Mouse (Mus musculus) limb, embryonic 13.5 days (tissue): ENCODE measurements around the gene Mtus2. TPM values are rescaled to one million over a fixed set of nuclear protein-coding genes. Genes with fewer than 3 reads are reported as not detected.

Experiments used
- ATAC-seq: fragments of 200-750 bp; cut with Nextera tagmentation; 2 replicates; pipeline ENCODE4 v1.8.0; 2017; ENCODE audit warnings: low read depth, moderate number of reproducible peaks, moderate TSS enrichment; ENCODE audit not compliant: low FRiP score
- H3K27ac ChIP-seq: fragments of 300-500 bp; sonication (generic); 2 replicates; pipeline ENCODE4 v1.5.1; 2015; ENCODE audit warnings: inconsistent platforms, mild to moderate bottlenecking, moderate library complexity
- H3K27me3 ChIP-seq: fragments of 300-500 bp; sonication (generic); 2 replicates; pipeline ENCODE4 v1.6.1; 2015; ENCODE audit warnings: mild to moderate bottlenecking, inconsistent platforms
- H3K36me3 ChIP-seq: fragments of 300-500 bp; sonication (generic); 2 replicates; pipeline ENCODE4 v1.6.1; 2015; ENCODE audit warnings: inconsistent platforms, mild to moderate bottlenecking, moderate library complexity
- H3K4me1 ChIP-seq: fragments of 300-500 bp; sonication (generic); 2 replicates; pipeline ENCODE4 v1.6.1; 2015; ENCODE audit warnings: inconsistent platforms
- H3K4me2 ChIP-seq: fragments of 300-500 bp; sonication (generic); replicated peaks from 2 replicates; pipeline ENCODE4 v1.6.1; 2015; ENCODE audit warnings: inconsistent platforms, mild to moderate bottlenecking, moderate library complexity
- H3K4me3 ChIP-seq: fragments of 300-500 bp; sonication (generic); 2 replicates; pipeline ENCODE4 v1.5.1; 2015; ENCODE audit warnings: moderate library complexity, mild to moderate bottlenecking, inconsistent platforms
- H3K9ac ChIP-seq: fragments of 300-500 bp; sonication (generic); 2 replicates; pipeline ENCODE4 v1.6.1; 2015; ENCODE audit warnings: mild to moderate bottlenecking, inconsistent platforms
- H3K9me3 ChIP-seq: fragments of 300-500 bp; sonication (generic); 2 replicates; pipeline ENCODE4 v1.6.1; 2016; ENCODE audit warnings: inconsistent platforms
- WGBS: fragments of 180-500 bp; shearing (Covaris S2); methylation state at CpG from one replicate; pipeline ENCODE4 v1.1.7; 2015; 5-methylcytosine and 5-hydroxymethylcytosine counted together
- polyA plus RNA-seq: library from polyadenylated mRNA; unstranded; fragments of >200 nt; fragmentation: Nextera tagmentation; extraction: Ambion mirVana; gene quantifications from 2 replicates; pipeline ENCODE4 v1.2.1, GENCODE M21; 2015

The Mtus2 gene
- polyA plus RNA-seq, 1 experiment from 2014 or later: 7.0 TPM

DNA sequence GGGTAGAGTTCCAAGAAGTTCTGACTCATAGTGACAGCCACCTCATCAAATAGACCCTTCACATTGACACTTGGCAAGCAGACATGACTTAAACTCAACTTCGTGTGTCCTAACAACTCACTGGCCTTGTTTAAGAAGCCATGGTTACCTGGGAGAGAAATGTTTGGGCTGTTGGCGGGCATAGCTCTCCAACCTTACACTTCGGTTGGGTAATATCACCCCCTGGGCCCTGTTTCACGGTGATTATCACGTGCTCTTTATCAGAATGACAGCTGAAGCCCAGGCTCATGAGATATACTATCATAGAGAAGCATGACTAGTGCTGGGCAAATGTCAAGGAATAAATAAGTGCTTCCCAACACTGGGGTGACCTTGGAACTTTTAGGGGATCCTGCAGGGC, 323.2 kb downstream of the Mtus2 start:
- WGBS: 91% methylated on average over 5 of the region's 5 CpGs

DNA sequence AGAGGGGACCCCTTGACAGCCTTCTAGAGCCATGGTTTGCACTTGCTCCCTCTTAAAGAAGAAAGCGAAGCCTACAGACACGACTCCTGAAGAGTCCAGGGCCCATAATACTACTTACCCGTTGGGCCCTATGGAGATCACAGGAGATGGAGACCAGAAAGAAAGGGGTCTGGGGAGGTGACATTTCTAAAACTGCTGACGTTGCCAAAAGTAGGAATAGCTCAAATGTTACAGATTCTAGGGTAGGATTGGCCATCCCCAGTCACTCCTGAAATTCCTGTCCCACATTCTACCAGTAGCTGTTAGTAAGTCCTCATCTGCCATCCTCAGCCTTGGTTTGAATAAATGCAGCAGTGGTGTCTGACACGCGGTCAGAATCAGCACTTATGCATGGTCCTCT, 325.0 kb downstream of the Mtus2 start:
- H3K9me3 ChIP-seq: no peaks in the 10 kb centered on the region
- no peak overlapping the region for H3K9ac ChIP-seq
- H3K36me3 ChIP-seq: no peaks in the 10 kb centered on the region
- H3K27ac ChIP-seq: no peak overlapping the region
- 88% methylated on average over 6 of the region's 6 CpGs for WGBS
- H3K27me3 ChIP-seq: no peaks in the 10 kb centered on the region
- H3K4me2 ChIP-seq: no peak overlapping the region
- H3K4me1 ChIP-seq: peaks cover 7% of the 10 kb centered on the region; the same call in 1 of the 2 replicates
- no peak for ATAC-seq
- no peak overlapping the region for H3K4me3 ChIP-seq

More for the DNA sequence above, 323.2 kb downstream of the Mtus2 start:
- H3K9me3 ChIP-seq: no peaks in the 10 kb centered on the region
- no peak for ATAC-seq
- no peaks in the 10 kb centered on the region for H3K36me3 ChIP-seq
- H3K27me3 ChIP-seq: no peaks in the 10 kb centered on the region
- H3K4me2 ChIP-seq: no peak overlapping the region
- H3K4me3 ChIP-seq: no peak overlapping the region
- H3K9ac ChIP-seq: no peak overlapping the region
- peaks cover 7% of the 10 kb centered on the region; the same call in 1 of the 2 replicates for H3K4me1 ChIP-seq
- H3K27ac ChIP-seq: no peak overlapping the region

DNA sequence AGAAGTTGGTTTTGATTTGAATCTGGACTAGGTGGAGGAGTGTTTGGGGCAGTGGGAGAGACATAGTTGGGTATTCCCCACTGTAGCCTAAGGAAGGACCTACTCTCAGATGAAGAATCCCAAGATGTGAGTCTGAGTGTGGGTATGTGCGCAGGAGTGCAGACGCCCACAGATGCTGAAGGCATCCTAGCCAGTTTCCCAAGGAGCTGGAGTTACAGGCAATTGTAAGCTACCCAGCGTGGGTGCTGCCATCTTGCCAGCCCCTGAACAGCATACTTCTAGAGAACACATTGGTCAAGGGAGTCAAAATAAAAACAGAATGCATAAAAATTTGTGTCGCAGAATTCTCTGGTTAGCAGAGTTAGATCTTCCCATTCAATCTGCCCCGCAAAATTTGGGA, 325.5 kb downstream of the Mtus2 start:
- Histone ChIP-seq H3K9me3 (no peaks in the 10 kb centered on the region), H3K4me3 (no peak overlapping the region), H3K36me3 (no peaks in the 10 kb centered on the region), H3K9ac (no peak overlapping the region), H3K27me3 (no peaks in the 10 kb centered on the region), H3K4me2 (no peak overlapping the region), H3K4me1 (peaks cover 7% of the 10 kb centered on the region; the same call in 1 of the 2 replicates), H3K27ac (no peak overlapping the region)
- no peak for ATAC-seq
- WGBS: 93% methylated on average over 5 of the region's 5 CpGs

DNA sequence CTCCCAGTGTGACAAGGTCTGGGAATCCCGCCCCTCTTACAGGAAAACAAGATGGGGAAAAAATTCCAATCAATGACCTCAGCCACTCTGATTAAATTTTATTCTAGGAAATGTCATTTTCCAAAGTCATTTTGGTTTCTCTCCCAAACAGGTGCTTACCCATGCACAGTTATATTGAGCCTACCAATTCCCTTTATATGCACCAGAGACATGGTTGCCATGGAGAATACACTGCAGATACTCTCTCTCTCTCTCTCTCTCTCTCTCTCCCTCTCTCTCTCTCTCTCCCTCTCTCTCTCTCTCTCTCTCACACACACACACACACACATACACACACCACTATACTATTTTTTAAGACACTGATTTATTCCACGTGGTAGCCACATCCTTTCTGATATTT, 326.1 kb downstream of the Mtus2 start:
- 79% methylated on average over 2 of the region's 2 CpGs for WGBS
- Histone ChIP-seq H3K9me3 (no peaks in the 10 kb centered on the region), H3K27ac (no peak overlapping the region), H3K36me3 (no peaks in the 10 kb centered on the region), H3K4me1 (peaks cover 6% of the 10 kb centered on the region; the same call in 1 of the 2 replicates), H3K27me3 (no peaks in the 10 kb centered on the region), H3K4me2 (no peak overlapping the region), H3K9ac (no peak overlapping the region), H3K4me3 (no peak overlapping the region)
- no peak for ATAC-seq

DNA sequence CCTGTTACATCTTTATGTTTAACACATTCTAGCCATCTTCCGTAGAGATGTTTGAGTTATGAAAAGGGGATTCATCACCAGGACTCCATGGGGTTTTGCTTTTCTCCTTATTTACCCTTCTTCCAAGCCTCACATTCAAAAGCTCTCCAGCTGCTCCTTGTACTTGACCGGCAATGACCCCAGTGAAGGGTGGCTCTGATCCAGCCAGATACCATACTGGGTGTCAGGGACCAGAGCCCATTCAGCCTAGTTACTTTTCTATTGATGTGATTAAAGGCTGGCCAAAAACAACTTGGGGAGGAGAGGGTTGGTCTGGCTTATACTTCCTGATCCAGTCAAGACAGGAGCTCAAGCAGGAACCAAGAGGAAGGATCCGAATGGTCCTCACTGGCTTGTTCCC, 326.5 kb downstream of the Mtus2 start:
- Histone ChIP-seq H3K4me2 (no peak overlapping the region), H3K9me3 (no peaks in the 10 kb centered on the region), H3K27me3 (no peaks in the 10 kb centered on the region), H3K4me3 (no peak overlapping the region), H3K9ac (no peak overlapping the region), H3K36me3 (no peaks in the 10 kb centered on the region), H3K4me1 (peaks cover 2% of the 10 kb centered on the region; the same call in 1 of the 2 replicates), H3K27ac (no peak overlapping the region)
- ATAC-seq: no peak
- 92% methylated on average over 3 of the region's 3 CpGs for WGBS

DNA sequence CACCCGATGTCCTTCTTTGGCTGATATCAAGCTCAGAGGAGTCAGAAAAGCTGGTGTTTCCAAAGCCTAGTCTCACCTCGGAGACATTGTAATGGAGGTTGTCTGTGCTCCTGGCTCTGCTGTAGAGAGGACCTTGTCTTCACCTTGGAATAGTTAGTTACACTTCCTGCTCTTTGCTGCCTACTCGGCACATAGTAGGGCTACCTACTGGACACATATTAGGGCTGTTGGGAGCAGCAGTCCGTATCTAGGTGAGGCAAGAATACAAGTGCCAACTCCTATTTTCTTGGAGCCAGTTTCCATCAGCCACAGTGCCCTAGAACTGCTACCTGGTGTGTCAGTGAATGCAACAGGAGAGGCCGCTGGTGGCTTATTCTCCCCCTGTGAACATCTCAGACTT, 330.4 kb downstream of the Mtus2 start:
- no peak overlapping the region for H3K4me2 ChIP-seq
- 91% methylated on average over 5 of the region's 5 CpGs for WGBS
- no peaks in the 10 kb centered on the region for H3K9me3 ChIP-seq
- ATAC-seq: no peak
- no peak overlapping the region for H3K9ac ChIP-seq
- H3K4me3 ChIP-seq: no peak overlapping the region
- H3K27ac ChIP-seq: no peak overlapping the region
- no peaks in the 10 kb centered on the region for H3K27me3 ChIP-seq
- H3K36me3 ChIP-seq: peaks cover 3% of the 10 kb centered on the region; the same call in 1 of the 2 replicates
- H3K4me1 ChIP-seq: peaks cover 4% of the 10 kb centered on the region; the same call in 1 of the 2 replicates

DNA sequence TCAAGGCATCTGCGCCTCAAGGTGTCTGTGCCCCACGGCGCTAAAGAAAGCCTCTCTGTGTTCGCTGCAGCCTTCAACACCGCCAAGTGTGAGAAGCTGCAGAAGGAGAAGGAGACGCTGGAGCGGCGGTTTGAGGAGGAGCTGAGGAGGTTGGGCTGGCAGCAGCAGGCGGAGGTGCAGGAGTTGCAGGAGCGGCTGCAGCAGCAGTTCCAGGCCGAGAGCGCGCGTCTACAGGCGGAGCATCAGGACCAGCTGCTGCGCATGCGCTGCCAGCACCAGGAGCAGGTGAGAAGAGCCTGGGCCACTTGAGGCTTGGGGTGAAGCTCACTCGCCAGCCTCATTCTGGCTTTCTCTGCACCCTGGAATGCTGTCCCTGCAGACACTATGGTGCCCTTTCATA, 331.7 kb downstream of the Mtus2 start:
- Histone ChIP-seq H3K4me3 (no peak overlapping the region), H3K9me3 (peaks cover 2% of the 10 kb centered on the region; the same call in 1 of the 2 replicates), H3K27me3 (no peaks in the 10 kb centered on the region), H3K4me2 (no peak overlapping the region), H3K9ac (no peak overlapping the region), H3K36me3 (peaks cover 3% of the 10 kb centered on the region; the same call in 1 of the 2 replicates), H3K27ac (no peak overlapping the region), H3K4me1 (peaks cover 4% of the 10 kb centered on the region; the same call in 1 of the 2 replicates)
- 72% methylated on average over 18 of the region's 18 CpGs for WGBS
- ATAC-seq: no peak

DNA sequence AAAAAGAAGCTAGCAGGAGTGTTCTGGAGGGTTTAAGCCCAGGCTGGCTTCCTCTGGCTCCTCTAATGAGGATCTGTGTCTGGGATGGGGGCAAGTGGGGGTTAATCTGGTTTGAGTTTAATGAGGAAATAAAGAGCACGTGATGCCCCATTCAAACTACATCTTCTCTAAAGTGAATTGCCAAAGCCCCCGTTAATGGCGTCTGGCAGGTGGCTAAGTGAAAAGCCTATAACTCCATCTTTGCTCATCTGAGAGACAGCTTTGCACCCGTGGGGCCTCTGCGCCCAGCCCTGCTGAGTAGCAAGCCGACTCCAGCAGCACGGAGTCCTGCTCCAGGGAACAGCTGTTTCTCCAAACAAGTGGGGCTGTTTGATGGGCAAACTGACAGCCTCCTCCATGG, 332.8 kb downstream of the Mtus2 start:
- Histone ChIP-seq H3K9ac (no peak overlapping the region), H3K4me3 (no peak overlapping the region), H3K27me3 (no peaks in the 10 kb centered on the region), H3K9me3 (peaks cover 2% of the 10 kb centered on the region; the same call in 1 of the 2 replicates), H3K4me2 (no peak overlapping the region), H3K27ac (no peak overlapping the region), H3K4me1 (peaks cover 4% of the 10 kb centered on the region; the same call in 1 of the 2 replicates), H3K36me3 (peaks cover 3% of the 10 kb centered on the region; the same call in 1 of the 2 replicates)
- ATAC-seq: no peak
- 28% methylated on average over 7 of the region's 7 CpGs for WGBS

DNA sequence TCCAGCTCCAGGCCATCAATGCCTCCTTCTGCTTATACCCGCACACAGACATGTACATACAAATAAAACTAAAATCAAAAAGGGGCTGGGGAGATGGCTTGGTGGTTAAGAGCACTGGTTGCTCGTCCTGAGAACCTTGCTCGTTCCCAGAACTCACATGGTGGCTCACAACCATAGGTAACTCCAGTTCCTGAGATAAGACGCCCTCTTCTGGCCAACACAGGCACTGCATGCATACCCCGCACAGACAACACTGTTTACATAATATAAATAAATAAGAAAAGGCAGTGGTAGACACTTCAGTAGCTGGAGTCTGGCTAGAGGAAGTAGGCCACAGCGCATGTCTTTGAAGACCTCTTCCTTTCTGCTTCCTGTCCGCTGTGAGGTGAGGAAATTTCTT, 335.7 kb downstream of the Mtus2 start:
- no peak for ATAC-seq
- Histone ChIP-seq H3K9ac (no peak overlapping the region), H3K9me3 (peaks cover 2% of the 10 kb centered on the region; the same call in 1 of the 2 replicates), H3K4me2 (no peak overlapping the region), H3K4me3 (no peak overlapping the region), H3K27ac (no peak overlapping the region), H3K27me3 (no peaks in the 10 kb centered on the region), H3K4me1 (peaks cover 4% of the 10 kb centered on the region; the same call in 1 of the 2 replicates), H3K36me3 (peaks cover 3% of the 10 kb centered on the region; the same call in 1 of the 2 replicates)
- WGBS: 83% methylated on average over 7 of the region's 7 CpGs

DNA sequence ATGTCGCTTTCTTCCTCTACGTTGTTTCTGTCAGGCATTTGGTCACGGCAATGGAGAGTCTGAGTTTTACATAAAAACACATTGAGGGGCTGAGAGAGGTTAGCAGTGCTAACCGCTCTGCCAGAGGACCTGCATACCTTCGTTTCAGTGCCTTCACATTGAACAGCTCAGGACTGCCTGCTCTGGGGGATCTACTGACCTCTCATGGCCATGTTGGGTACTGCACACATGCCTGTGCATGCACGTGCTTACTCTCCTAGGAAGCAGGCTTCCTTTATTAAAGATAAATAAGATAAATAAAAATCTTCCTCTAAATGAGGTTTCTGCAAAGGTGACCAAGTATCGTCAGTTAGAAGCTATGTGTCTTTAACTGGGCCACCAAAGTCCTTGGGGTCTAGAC, 336.2 kb downstream of the Mtus2 start:
- peaks cover 4% of the 10 kb centered on the region; the same call in 1 of the 2 replicates for H3K4me1 ChIP-seq
- H3K9me3 ChIP-seq: peaks cover 2% of the 10 kb centered on the region; the same call in 1 of the 2 replicates
- H3K27me3 ChIP-seq: no peaks in the 10 kb centered on the region
- no peak for ATAC-seq
- H3K4me3 ChIP-seq: no peak overlapping the region
- H3K27ac ChIP-seq: no peak overlapping the region
- H3K36me3 ChIP-seq: peaks cover 3% of the 10 kb centered on the region; the same call in 1 of the 2 replicates
- H3K4me2 ChIP-seq: no peak overlapping the region
- WGBS: 76% methylated on average over 7 of the region's 7 CpGs
- no peak overlapping the region for H3K9ac ChIP-seq

DNA sequence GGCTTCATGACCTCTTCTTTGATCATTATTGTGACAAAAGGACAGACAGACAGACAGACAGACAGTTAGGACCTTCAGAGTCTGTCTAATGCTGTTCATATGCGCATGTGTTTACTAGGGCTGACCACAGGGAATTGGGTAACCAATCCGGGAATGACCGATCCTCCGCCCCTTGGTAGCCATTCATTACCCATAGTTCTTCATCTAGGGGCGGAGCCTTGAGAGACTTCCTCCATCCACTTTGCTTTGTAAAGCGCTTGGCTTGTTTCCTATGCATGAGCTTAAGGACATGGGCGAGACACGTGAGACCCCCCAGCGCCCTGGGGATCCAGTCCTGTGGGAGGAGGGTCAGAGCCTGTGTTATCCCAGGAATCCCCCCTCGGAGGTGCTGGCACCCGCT, 345.8 kb downstream of the Mtus2 start:
- no peaks in the 10 kb centered on the region; the same call in 1 of the 2 replicates for H3K9me3 ChIP-seq
- H3K4me2 ChIP-seq: no peak overlapping the region
- no peaks in the 10 kb centered on the region for H3K4me1 ChIP-seq
- H3K9ac ChIP-seq: no peak overlapping the region
- H3K36me3 ChIP-seq: no peaks in the 10 kb centered on the region
- H3K27ac ChIP-seq: no peak overlapping the region
- ATAC-seq: no peak
- H3K27me3 ChIP-seq: no peaks in the 10 kb centered on the region
- no peak overlapping the region; the same call in 1 of the 2 replicates for H3K4me3 ChIP-seq
- WGBS: 85% methylated on average over 11 of the region's 11 CpGs

DNA sequence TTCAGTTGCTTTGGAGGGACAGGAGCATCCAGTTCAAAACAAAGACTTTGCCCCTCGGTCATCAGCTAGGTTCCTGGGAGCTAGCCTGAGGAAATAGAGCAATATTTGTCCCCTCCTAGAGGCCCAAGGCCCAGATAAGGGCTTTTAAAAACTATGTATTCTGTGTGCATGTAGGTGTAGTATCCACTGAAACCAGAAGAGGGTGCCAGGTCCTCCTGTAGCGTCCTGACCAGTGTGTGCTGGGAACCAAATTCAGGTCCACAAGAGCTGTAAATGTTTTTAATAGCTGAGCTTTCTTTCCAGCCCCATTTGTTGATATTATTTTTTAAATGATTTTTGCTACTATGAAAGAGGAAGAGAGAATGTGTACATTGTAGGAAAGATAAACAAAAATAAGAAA, 347.0 kb downstream of the Mtus2 start:
- 90% methylated on average over 2 of the region's 2 CpGs for whole genome bisulfite sequencing
- no peak for ATAC-seq
- H3K4me1 ChIP-seq: no peaks in the 10 kb centered on the region
- H3K27ac ChIP-seq: no peak overlapping the region
- H3K4me2 ChIP-seq: no peak overlapping the region
- H3K4me3 ChIP-seq: no peak overlapping the region
- no peaks in the 10 kb centered on the region for H3K27me3 ChIP-seq
- H3K9me3 ChIP-seq: no peaks in the 10 kb centered on the region; the same call in 1 of the 2 replicates
- H3K36me3 ChIP-seq: no peaks in the 10 kb centered on the region
- no peak overlapping the region for H3K9ac ChIP-seq

DNA sequence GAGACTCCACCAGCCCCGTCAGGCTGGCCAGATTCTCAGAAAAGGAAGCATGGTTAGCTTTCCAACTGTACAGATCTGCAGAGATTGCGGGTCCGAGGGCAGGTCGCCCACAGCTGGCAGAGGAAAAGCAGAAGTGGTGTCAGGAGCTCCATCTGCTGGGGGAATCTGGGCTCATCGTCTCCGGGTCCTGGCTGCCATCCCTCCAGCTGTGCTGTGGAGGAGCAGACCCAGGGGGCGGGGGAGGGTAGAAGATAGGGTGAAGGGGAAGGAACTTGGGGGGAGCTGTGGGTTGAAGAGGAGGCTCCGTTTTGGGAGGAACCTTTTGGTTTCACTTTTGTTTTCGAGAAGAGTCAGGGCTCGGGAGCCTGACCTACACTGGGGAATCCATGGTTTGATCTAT, 353.7 kb downstream of the Mtus2 start:
- Histone ChIP-seq H3K4me3 (no peak overlapping the region), H3K9ac (no peak overlapping the region), H3K27ac (no peak overlapping the region), H3K9me3 (no peaks in the 10 kb centered on the region), H3K4me1 (no peaks in the 10 kb centered on the region), H3K27me3 (no peaks in the 10 kb centered on the region), H3K4me2 (no peak overlapping the region), H3K36me3 (no peaks in the 10 kb centered on the region)
- WGBS: 70% methylated on average over 10 of the region's 10 CpGs
- ATAC-seq: no peak
